Mouse (Mus musculus) v-Abl transformed pro-B cells (cell line): ENCODE results near the gene Ilkap.

Experiments used
- in situ Hi-C, 2 experiments: fragments of 400-800 bp; cut with MboI; formaldehyde crosslinking; loops; one replicate each; pipeline ENCODE4 v1.15.1; 2025; ENCODE audit not compliant: unreplicated experiment in 2 of 2

The Ilkap gene

GRCm38 (mm10) chr1:91366215-91367108 lies 32.2 kb downstream of the Ilkap start, which contains the start of gene Erfe:
TSS of gene Erfe (plus strand) at chr1:91366430.
- in situ Hi-C loops: loop anchor here (10.0 to 25.0 kb wide), 2 partner anchors 118 to 404 kb away; partner anchors contain the start of genes Prlh (in 1 of the 2) and Rab17 (in 1 of the 2)

- in situ Hi-C loops: loop anchor here (10.0 to 25.0 kb wide), 2 partner anchors 119 to 404 kb away; partner anchors contain the start of genes Prlh (in 1 of the 2) and Rab17 (in 1 of the 2)
Observed at GRCm38 (mm10) chr1:91365816-91366214, 32.8 kb downstream of the Ilkap start.

DNA sequence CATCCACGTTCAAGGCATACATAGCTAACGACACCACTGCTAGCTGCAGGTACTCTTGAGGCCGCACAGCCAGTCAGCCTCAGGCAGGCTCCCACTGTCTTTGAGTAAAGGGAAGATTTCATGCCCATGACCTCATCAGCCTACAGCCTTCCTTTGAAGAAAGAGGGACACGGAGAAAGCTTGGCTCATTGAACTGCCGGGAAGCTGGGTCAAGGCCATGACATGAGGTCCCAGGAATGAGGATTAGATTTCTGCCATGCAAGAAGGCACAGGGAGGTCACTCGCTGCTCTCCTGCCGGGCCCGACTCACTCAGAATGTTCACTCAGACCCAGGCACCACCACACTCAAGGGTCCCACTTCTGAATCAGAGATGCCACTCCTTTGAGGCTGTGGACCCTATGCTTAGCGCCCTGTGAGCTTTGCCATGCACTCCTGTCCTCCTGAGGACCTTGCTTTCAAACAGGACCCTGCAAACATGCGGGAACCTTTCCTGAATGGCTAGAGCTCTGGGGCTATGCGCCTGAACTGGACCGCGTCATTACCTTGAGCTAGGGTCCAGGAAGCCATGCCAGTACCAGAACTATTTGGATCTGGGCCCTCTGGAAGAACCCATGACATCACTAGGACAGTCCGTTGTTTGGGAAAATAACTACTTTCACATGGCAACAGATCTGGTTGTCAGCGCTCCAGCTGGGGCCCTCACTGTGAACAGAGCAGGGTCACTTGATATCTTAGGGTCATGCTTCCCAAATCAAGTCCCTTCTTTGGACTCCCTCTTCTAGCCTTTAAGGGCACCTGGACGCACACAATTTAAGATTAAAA lies 33.6 kb downstream of the Ilkap start:
- in situ Hi-C loops: loop anchor here (10.0 to 25.0 kb wide), 2 partner anchors 120 to 403 kb away; partner anchors contain the start of genes Prlh (in 1 of the 2) and Rab17 (in 1 of the 2)

DNA sequence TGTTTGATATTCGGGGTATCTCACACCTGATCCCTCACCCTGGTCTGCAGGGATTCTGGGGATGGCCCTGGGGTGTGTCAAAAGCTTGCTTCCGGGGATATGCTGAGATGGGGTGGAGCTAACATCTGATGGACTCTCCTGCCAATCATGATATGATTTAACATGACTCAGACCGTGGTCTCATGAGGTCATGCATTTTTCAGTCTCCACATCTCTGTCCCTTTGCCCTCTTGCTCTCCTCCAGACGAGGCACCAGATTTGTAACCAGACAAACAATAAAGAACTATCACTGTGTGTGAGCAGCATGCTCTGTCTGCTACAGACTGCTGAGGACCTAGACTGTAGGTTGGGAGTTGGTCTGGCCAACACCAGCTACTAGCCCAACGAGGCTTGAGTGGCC lies 36.5 kb downstream of the Ilkap start:
- in situ Hi-C loops: loop anchor here (10.0 to 25.0 kb wide), 2 partner anchors 123 to 400 kb away; partner anchors contain the start of genes Prlh (in 1 of the 2) and Rab17 (in 1 of the 2)

DNA sequence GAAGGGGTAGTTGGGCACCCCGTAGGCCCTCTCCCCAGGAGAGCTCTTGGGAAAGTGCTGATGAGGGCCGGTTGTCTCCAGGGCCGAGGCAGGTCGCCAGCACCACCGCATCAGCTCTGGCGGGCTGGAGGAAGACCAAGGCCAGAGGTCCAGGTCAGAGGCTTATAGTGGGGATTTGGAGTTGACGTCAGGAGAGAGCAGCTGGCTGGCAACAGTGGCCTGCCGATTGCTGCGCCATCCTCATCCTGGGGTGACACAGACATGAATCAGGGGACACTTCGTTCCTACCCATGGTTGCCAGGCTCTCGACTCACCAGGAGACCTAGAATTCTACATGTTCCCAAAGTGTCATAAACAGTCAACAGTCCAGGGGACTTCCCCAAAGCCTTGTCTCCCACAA lies 42.5 kb downstream of the Ilkap start:
- in situ Hi-C loops: loop anchor here in 1 of 2 experiments (25.0 kb wide), 1 partner anchor 394 kb away; the partner anchor contains the start of genes Prlh and Rab17

GRCm38 (mm10) chr1:91352277-91352676 lies 46.3 kb downstream of the Ilkap start:
- in situ Hi-C loops: loop anchor here in 1 of 2 experiments (25.0 kb wide), 1 partner anchor 390 kb away; the partner anchor contains the start of genes Prlh and Rab17

GRCm38 (mm10) chr1:91351249-91351648 lies 47.4 kb downstream of the Ilkap start:
- in situ Hi-C loops: loop anchor here in 1 of 2 experiments (25.0 kb wide), 1 partner anchor 389 kb away; the partner anchor contains the start of genes Prlh and Rab17

DNA sequence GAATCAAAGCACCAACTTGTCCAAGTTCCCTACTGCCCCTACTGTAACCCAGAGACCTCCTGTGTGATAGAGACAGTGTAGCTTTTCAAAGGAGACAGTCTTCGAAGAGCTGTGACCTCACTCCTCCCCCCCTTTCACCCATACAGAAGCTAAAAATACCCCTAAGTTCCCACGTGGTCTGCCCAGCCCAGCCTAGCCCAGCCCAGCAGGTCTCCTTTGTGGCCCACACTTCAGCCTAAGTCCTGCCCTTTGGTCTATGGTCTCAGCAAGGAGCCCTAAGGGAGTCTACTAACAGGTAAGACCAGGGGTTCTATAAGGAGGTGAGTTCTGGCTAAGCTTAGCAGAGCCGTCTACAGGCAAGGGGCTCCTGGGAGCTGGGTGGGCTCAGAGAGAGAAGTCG lies 47.8 kb downstream of the Ilkap start, which contains the start of gene Klhl30:
TSS of gene Klhl30 (plus strand) at position 176 of the 400 bp plus-strand sequence.
- in situ Hi-C loops: loop anchor here in 1 of 2 experiments (25.0 kb wide), 1 partner anchor 389 kb away; the partner anchor contains the start of genes Prlh and Rab17

GRCm38 (mm10) chr1:91346892-91347291 lies 51.7 kb downstream of the Ilkap start:
- in situ Hi-C loops: no loop called here

- in situ Hi-C loops: no loop called here
Observed at GRCm38 (mm10) chr1:91344921-91345685, 53.5 kb downstream of the Ilkap start.

GRCm38 (mm10) chr1:91344001-91344400 lies 54.6 kb downstream of the Ilkap start:
- in situ Hi-C loops: no loop called here

DNA sequence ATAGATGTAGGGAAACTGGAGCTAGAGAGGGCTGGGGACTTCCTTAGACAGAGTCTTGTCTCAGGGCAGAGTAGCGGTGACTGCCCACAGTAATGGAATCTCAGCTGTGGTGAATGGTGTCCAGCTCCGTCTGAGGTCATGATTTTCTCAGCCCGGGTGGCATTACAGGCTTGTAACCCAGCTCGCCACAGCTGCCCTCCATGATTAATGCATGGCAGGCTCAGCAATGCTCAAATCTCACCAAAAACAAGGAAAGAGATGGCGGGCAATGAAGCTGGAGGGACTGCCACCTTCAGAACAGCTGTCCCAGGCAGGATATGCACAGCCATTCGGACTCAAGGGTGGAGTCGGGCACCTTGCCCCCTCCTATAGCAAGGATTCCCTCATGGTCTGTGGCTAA lies 61.3 kb downstream of the Ilkap start:
- in situ Hi-C loops: no loop called here

- in situ Hi-C loops: no loop called here
Observed at GRCm38 (mm10) chr1:91333582-91333981, 65.0 kb downstream of the Ilkap start.

GRCm38 (mm10) chr1:91332102-91332501 lies 66.5 kb downstream of the Ilkap start:
- in situ Hi-C loops: no loop called here

GRCm38 (mm10) chr1:91325488-91326042 lies 73.0 kb downstream of the Ilkap start:
- in situ Hi-C loops: no loop called here

DNA sequence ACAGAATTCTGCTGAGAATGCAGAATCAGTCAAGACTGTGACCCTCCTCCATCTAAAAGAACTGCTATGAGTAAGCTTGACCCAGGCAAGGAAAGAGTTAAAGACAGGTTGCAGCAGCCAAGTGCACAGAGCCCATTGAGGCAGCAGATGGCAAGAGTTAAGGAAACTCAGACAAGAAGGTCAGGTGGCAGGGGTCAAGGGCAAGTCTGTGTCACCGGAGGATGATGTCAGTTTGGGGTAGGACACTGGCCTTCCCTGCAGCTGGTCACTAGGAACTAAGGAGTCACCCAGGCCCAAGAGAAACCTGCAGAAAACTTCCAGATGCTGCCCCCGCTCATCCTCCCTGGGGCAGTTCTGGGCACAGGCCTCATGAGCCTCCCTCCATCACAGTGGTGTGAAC lies 74.0 kb downstream of the Ilkap start:
- in situ Hi-C loops: no loop called here
